Mouse (Mus musculus) liver, adult 2 months (tissue): ENCODE data around the gene Lrrc36.

ENCODE experiments used
- CTCF ChIP-seq: fragments of 200-500 bp; IDR thresholded peaks from 2 replicates; pipeline ENCODE4 v1.5.1; 2011; ENCODE audit warnings: low read depth, low read length, control low read depth
- POLR2A ChIP-seq: fragments of 200-500 bp; IDR thresholded peaks from 2 replicates; pipeline ENCODE4 v1.6.1; 2011; ENCODE audit warnings: low read length, control low read depth; ENCODE audit not compliant: insufficient read depth; ENCODE audit errors: extremely low read depth

GRCm38 (mm10) chr8:105477792-105478191, 64.4 kb downstream of the Lrrc36 start:
- TF ChIP-seq CTCF (no peak), POLR2A (no peak)
